Mouse (Mus musculus) kidney, adult 2 months (tissue): Measurements from ENCODE around the gene Prdm12.

Experiments
- CTCF ChIP-seq: fragments of 200-500 bp; conservative IDR thresholded peaks from 2 replicates; pipeline ENCODE4 v1.5.1; 2011; ENCODE audit warnings: low read depth, mild to moderate bottlenecking, control low read depth, low read length, moderate library complexity, mixed read lengths; ENCODE audit not compliant: insufficient read depth, insufficient read length
- POLR2A ChIP-seq: fragments of 200-500 bp; IDR thresholded peaks from one replicate; pipeline ENCODE4 v1.6.1; 2011; ENCODE audit warnings: low read depth, low read length, control low read depth

DNA sequence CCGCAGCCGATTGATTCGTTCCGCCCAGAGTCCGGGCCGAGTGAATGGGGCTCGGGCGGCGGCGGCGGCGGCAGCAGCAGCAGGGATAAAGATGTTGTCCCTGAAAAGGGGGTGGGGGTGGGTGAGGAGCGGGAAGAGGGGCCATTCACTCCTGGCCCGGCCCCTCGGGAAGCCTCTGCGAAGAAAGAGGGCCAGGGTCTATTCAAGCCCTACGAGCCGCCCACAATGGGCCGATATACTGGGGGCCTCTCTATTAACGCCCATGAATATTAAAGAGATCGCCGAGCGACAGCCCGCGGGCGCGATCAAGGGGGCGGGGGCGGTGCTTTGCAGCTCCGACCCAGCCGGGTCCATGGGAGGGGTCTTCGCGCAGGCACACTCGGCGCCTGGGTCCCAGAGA lies 3.1 kb upstream of the Prdm12 start:
- TF ChIP-seq POLR2A (no peak), CTCF (no peak)
